Mouse (Mus musculus) neural tube, embryonic 15.5 days (tissue): ENCODE measurements at regions not wholly inside any gene's neighbourhood (a gene's known extent, or its start where the extent isn't known, plus 50 kb on each side); places are given as distances from the start of the nearest gene placed in this dataset.

ENCODE experiments used
- ATAC-seq: fragments of 200-750 bp; cut with Nextera tagmentation; 2 replicates; pipeline ENCODE4 v1.8.0; 2017; ENCODE audit warnings: mild to moderate bottlenecking, moderate TSS enrichment, moderate library complexity; ENCODE audit not compliant: low FRiP score
- H3K27ac ChIP-seq: fragments of 300-500 bp; sonication (generic); replicated peaks from 2 replicates; pipeline ENCODE4 v1.5.1; 2015; ENCODE audit warnings: mild to moderate bottlenecking, inconsistent platforms
- H3K27me3 ChIP-seq: fragments of 300-500 bp; sonication (generic); replicated peaks from 2 replicates; pipeline ENCODE4 v1.6.1; 2015; ENCODE audit warnings: inconsistent platforms
- H3K36me3 ChIP-seq: fragments of 300-500 bp; sonication (generic); 2 replicates; pipeline ENCODE4 v1.6.1; 2015; ENCODE audit warnings: inconsistent platforms
- H3K4me1 ChIP-seq: fragments of 300-500 bp; sonication (generic); 2 replicates; pipeline ENCODE4 v1.6.1; 2015; ENCODE audit warnings: inconsistent platforms
- H3K4me2 ChIP-seq: fragments of 300-500 bp; sonication (generic); 2 replicates; pipeline ENCODE4 v1.6.1; 2015; ENCODE audit warnings: inconsistent platforms, mild to moderate bottlenecking, moderate library complexity
- H3K4me3 ChIP-seq: fragments of 300-500 bp; sonication (generic); replicated peaks from 2 replicates; pipeline ENCODE4 v1.5.1; 2015; ENCODE audit warnings: mild to moderate bottlenecking, inconsistent platforms
- H3K9ac ChIP-seq: fragments of 300-500 bp; sonication (generic); replicated peaks from 2 replicates; pipeline ENCODE4 v1.6.1; 2015; ENCODE audit warnings: mild to moderate bottlenecking, inconsistent platforms
- H3K9me3 ChIP-seq: fragments of 300-500 bp; sonication (generic); replicated peaks from 2 replicates; pipeline ENCODE4 v1.6.1; 2016; ENCODE audit warnings: inconsistent platforms
- WGBS: fragments of 180-500 bp; shearing (Covaris S2); methylation state at CpG from one replicate; pipeline ENCODE4 v1.1.7; 2015; ENCODE audit warnings: mixed read lengths; 5-methylcytosine and 5-hydroxymethylcytosine counted together

GRCm38 (mm10) chr8:127715097-127715496, 643.3 kb upstream of the Nrp1 start:
- Histone ChIP-seq H3K4me3 (no peak overlapping the region), H3K9ac (no peak overlapping the region), H3K27me3 (no peaks in the 10 kb centered on the region), H3K4me1 (peaks cover 6% of the 10 kb centered on the region), H3K9me3 (no peaks in the 10 kb centered on the region), H3K36me3 (no peaks in the 10 kb centered on the region), H3K27ac (no peak overlapping the region), H3K4me2 (no peak overlapping the region)
- no peak for ATAC-seq
- 85% methylated on average over 1 of the region's 1 CpGs for WGBS

- Histone ChIP-seq H3K36me3 (no peaks in the 10 kb centered on the region), H3K9ac (no peak overlapping the region), H3K4me2 (no peak overlapping the region), H3K27me3 (no peaks in the 10 kb centered on the region), H3K4me1 (peaks cover 16% of the 10 kb centered on the region), H3K27ac (no peak overlapping the region), H3K9me3 (no peaks in the 10 kb centered on the region), H3K4me3 (no peak overlapping the region)
- no peak for ATAC-seq
These were observed 640.4 kb upstream of the Nrp1 start for GRCm38 (mm10) chr8:127717969-127718368.

GRCm38 (mm10) chr8:127719881-127720280, 638.5 kb upstream of the Nrp1 start:
- Histone ChIP-seq H3K9me3 (no peaks in the 10 kb centered on the region), H3K27ac (peak overlapping the region; percentile 10; the same call in 1 of the 2 replicates), H3K9ac (no peak overlapping the region), H3K4me2 (peak overlapping the region; percentile 21), H3K4me3 (no peak overlapping the region), H3K4me1 (peaks cover 16% of the 10 kb centered on the region), H3K36me3 (no peaks in the 10 kb centered on the region), H3K27me3 (no peaks in the 10 kb centered on the region)
- 10% methylated on average over 6 of the region's 6 CpGs for WGBS
- ATAC-seq, result no peak

- Histone ChIP-seq H3K27ac (peak overlapping the region; percentile 10; the same call in 1 of the 2 replicates), H3K36me3 (no peaks in the 10 kb centered on the region)
These were observed 637.7 kb upstream of the Nrp1 start for GRCm38 (mm10) chr8:127720593-127721290.

GRCm38 (mm10) chr8:127721624-127722023, 636.8 kb upstream of the Nrp1 start:
- WGBS, result 18% methylated on average over 1 of the region's 1 CpGs
- no peak overlapping the region for H3K4me2 ChIP-seq
- no peaks in the 10 kb centered on the region for H3K36me3 ChIP-seq
- peaks cover 16% of the 10 kb centered on the region for H3K4me1 ChIP-seq
- no peak for ATAC-seq
- no peaks in the 10 kb centered on the region for H3K9me3 ChIP-seq
- no peak overlapping the region for H3K4me3 ChIP-seq
- H3K27ac ChIP-seq, result no peak overlapping the region
- no peak overlapping the region for H3K9ac ChIP-seq
- no peaks in the 10 kb centered on the region for H3K27me3 ChIP-seq

More at GRCm38 (mm10) chr8:127720593-127721290, 637.7 kb upstream of the Nrp1 start:
- Histone ChIP-seq H3K4me2 (peak overlapping the region; percentile 21), H3K4me1 (peaks cover 16% of the 10 kb centered on the region), H3K4me3 (no peak overlapping the region), H3K9me3 (no peaks in the 10 kb centered on the region), H3K27me3 (no peaks in the 10 kb centered on the region), H3K9ac (no peak overlapping the region)
- WGBS, result 18% methylated on average over 6 of the region's 6 CpGs
- peak; percentile 47; the same call in 1 of the 2 replicates for ATAC-seq

- no peaks in the 10 kb centered on the region for H3K4me1 ChIP-seq
- H3K27ac ChIP-seq, result no peak overlapping the region
- H3K36me3 ChIP-seq, result no peaks in the 10 kb centered on the region
- 88% methylated on average over 3 of the region's 3 CpGs for WGBS
- H3K9ac ChIP-seq, result no peak overlapping the region
- no peaks in the 10 kb centered on the region for H3K9me3 ChIP-seq
- no peak overlapping the region for H3K4me3 ChIP-seq
- no peaks in the 10 kb centered on the region for H3K27me3 ChIP-seq
- no peak overlapping the region for H3K4me2 ChIP-seq
- ATAC-seq, result no peak
These were observed 624.3 kb upstream of the Nrp1 start for GRCm38 (mm10) chr8:127734059-127734458.

- Histone ChIP-seq H3K27me3 (no peaks in the 10 kb centered on the region), H3K4me1 (no peaks in the 10 kb centered on the region), H3K4me2 (no peak overlapping the region), H3K9me3 (no peaks in the 10 kb centered on the region), H3K9ac (no peak overlapping the region), H3K27ac (no peak overlapping the region), H3K36me3 (no peaks in the 10 kb centered on the region), H3K4me3 (no peak overlapping the region)
- 78% methylated on average over 6 of the region's 6 CpGs for WGBS
- no peak for ATAC-seq
These were observed 616.2 kb upstream of the Nrp1 start for GRCm38 (mm10) chr8:127742236-127742635.

- no peaks in the 10 kb centered on the region for H3K9me3 ChIP-seq
These were observed 613.2 kb upstream of the Nrp1 start for GRCm38 (mm10) chr8:127745221-127745620.

GRCm38 (mm10) chr8:127746456-127746855, 611.9 kb upstream of the Nrp1 start:
- Histone ChIP-seq H3K9me3 (no peaks in the 10 kb centered on the region), H3K4me1 (no peaks in the 10 kb centered on the region), H3K4me3 (no peak overlapping the region), H3K9ac (no peak overlapping the region), H3K27ac (no peak overlapping the region), H3K4me2 (no peak overlapping the region), H3K36me3 (no peaks in the 10 kb centered on the region), H3K27me3 (no peaks in the 10 kb centered on the region)
- no peak for ATAC-seq
- 83% methylated on average over 8 of the region's 8 CpGs for WGBS

More at GRCm38 (mm10) chr8:127745221-127745620, 613.2 kb upstream of the Nrp1 start:
- H3K4me2 ChIP-seq, result no peak overlapping the region
- no peak overlapping the region for H3K4me3 ChIP-seq
- WGBS, result 89% methylated on average over 4 of the region's 4 CpGs
- H3K27me3 ChIP-seq, result no peaks in the 10 kb centered on the region
- H3K9ac ChIP-seq, result no peak overlapping the region
- no peaks in the 10 kb centered on the region for H3K36me3 ChIP-seq
- no peak for ATAC-seq
- H3K4me1 ChIP-seq, result no peaks in the 10 kb centered on the region
- no peak overlapping the region for H3K27ac ChIP-seq

GRCm38 (mm10) chr8:127752871-127753270, 605.5 kb upstream of the Nrp1 start:
- Histone ChIP-seq H3K36me3 (no peaks in the 10 kb centered on the region), H3K27ac (no peak overlapping the region), H3K4me3 (no peak overlapping the region), H3K9ac (no peak overlapping the region), H3K4me2 (no peak overlapping the region), H3K27me3 (no peaks in the 10 kb centered on the region), H3K9me3 (no peaks in the 10 kb centered on the region), H3K4me1 (no peaks in the 10 kb centered on the region)
- 87% methylated on average over 5 of the region's 5 CpGs for WGBS
- ATAC-seq, result no peak

- no peak overlapping the region for H3K9ac ChIP-seq
- no peak overlapping the region for H3K27ac ChIP-seq
- no peak overlapping the region for H3K4me3 ChIP-seq
- H3K9me3 ChIP-seq, result no peaks in the 10 kb centered on the region
- no peaks in the 10 kb centered on the region for H3K36me3 ChIP-seq
- no peaks in the 10 kb centered on the region for H3K4me1 ChIP-seq
- no peak for ATAC-seq
- H3K4me2 ChIP-seq, result no peak overlapping the region
- H3K27me3 ChIP-seq, result no peaks in the 10 kb centered on the region
- 88% methylated on average over 5 of the region's 5 CpGs for WGBS
These were observed 604.4 kb upstream of the Nrp1 start for GRCm38 (mm10) chr8:127753793-127754565.

- H3K4me2 ChIP-seq, result no peak overlapping the region
- no peak overlapping the region for H3K4me3 ChIP-seq
- no peaks in the 10 kb centered on the region for H3K9me3 ChIP-seq
- no peak overlapping the region for H3K27ac ChIP-seq
- no peaks in the 10 kb centered on the region for H3K36me3 ChIP-seq
- H3K9ac ChIP-seq, result no peak overlapping the region
- H3K4me1 ChIP-seq, result no peaks in the 10 kb centered on the region
- 83% methylated on average over 2 of the region's 2 CpGs for WGBS
- H3K27me3 ChIP-seq, result no peaks in the 10 kb centered on the region
- ATAC-seq, result no peak
These were observed 601.0 kb upstream of the Nrp1 start for GRCm38 (mm10) chr8:127757396-127757795.
